Mouse (Mus musculus): ENCODE measurements around the gene Slc9a9. TPM values are rescaled to one million over a fixed set of nuclear protein-coding genes. Genes with fewer than 3 reads are reported as not detected.

The Slc9a9 gene
- polyA plus RNA-seq, 1 experiment: 0.69 TPM

- Histone ChIP-seq H3K27ac (ENCODE audit: control insufficient read depth, insufficient read depth, low read depth, low read length) (no peak overlapping the region), H3K4me1 (ENCODE audit: control insufficient read depth, insufficient read depth, low read length) (peaks cover 9% of the 10 kb centered on the region), H3K27me3 (ENCODE audit: control insufficient read depth, insufficient read depth, low read length) (no peaks in the 10 kb centered on the region), H3K4me3 (ENCODE audit: control insufficient read depth, low read depth, low read length) (no peak overlapping the region), H3K36me3 (ENCODE audit: control insufficient read depth, insufficient read depth, low read length) (no peaks in the 10 kb centered on the region)
- TF ChIP-seq POLR2A (IDR thresholded peaks at IDR 0.05; ENCODE audit: control insufficient read depth, low read depth, low read length): no peak
- no peak for TF ChIP-seq CTCF (IDR thresholded peaks at IDR 0.05; ENCODE audit: control insufficient read depth, insufficient read depth, insufficient replicate concordance, low read depth, low read length)
Measured at GRCm38 (mm10) chr9:94681095-94681487, 11.4 kb downstream of the Slc9a9 start.

- TF ChIP-seq POLR2A (IDR thresholded peaks at IDR 0.05; ENCODE audit: control insufficient read depth, low read depth, low read length): no peak
- TF ChIP-seq CTCF (IDR thresholded peaks at IDR 0.05; ENCODE audit: control insufficient read depth, insufficient read depth, insufficient replicate concordance, low read depth, low read length): no peak
- no peaks in the 10 kb centered on the region for H3K27me3 ChIP-seq (ENCODE audit: control insufficient read depth, insufficient read depth, low read length)
- H3K36me3 ChIP-seq (ENCODE audit: control insufficient read depth, insufficient read depth, low read length): no peaks in the 10 kb centered on the region
- no peak overlapping the region for H3K4me3 ChIP-seq (ENCODE audit: control insufficient read depth, low read depth, low read length)
- no peak overlapping the region for H3K27ac ChIP-seq (ENCODE audit: control insufficient read depth, insufficient read depth, low read depth, low read length)
- H3K4me1 ChIP-seq (ENCODE audit: control insufficient read depth, insufficient read depth, low read length): peaks cover 9% of the 10 kb centered on the region
Measured at GRCm38 (mm10) chr9:94682260-94682659, 12.6 kb downstream of the Slc9a9 start.

GRCm38 (mm10) chr9:94685640-94686039 is 15.9 kb downstream of the Slc9a9 start:
- Histone ChIP-seq H3K4me1 (ENCODE audit: control insufficient read depth, insufficient read depth, low read length) (peaks cover 6% of the 10 kb centered on the region; the same call in 1 of the 2 replicates), H3K36me3 (ENCODE audit: control insufficient read depth, insufficient read depth, low read length) (no peaks in the 10 kb centered on the region), H3K4me3 (ENCODE audit: control insufficient read depth, low read depth, low read length) (no peak overlapping the region), H3K27me3 (ENCODE audit: control insufficient read depth, insufficient read depth, low read length) (no peaks in the 10 kb centered on the region), H3K27ac (ENCODE audit: control insufficient read depth, insufficient read depth, low read depth, low read length) (no peak overlapping the region)
- TF ChIP-seq CTCF (IDR thresholded peaks at IDR 0.05; ENCODE audit: control insufficient read depth, insufficient read depth, insufficient replicate concordance, low read depth, low read length) (no peak), POLR2A (IDR thresholded peaks at IDR 0.05; ENCODE audit: control insufficient read depth, low read depth, low read length) (no peak)

- Histone ChIP-seq H3K36me3 (ENCODE audit: control insufficient read depth, insufficient read depth, low read length) (no peaks in the 10 kb centered on the region), H3K27ac (ENCODE audit: control insufficient read depth, insufficient read depth, low read depth, low read length) (no peak overlapping the region), H3K4me1 (ENCODE audit: control insufficient read depth, insufficient read depth, low read length) (no peaks in the 10 kb centered on the region), H3K27me3 (ENCODE audit: control insufficient read depth, insufficient read depth, low read length) (no peaks in the 10 kb centered on the region), H3K4me3 (ENCODE audit: control insufficient read depth, low read depth, low read length) (no peak overlapping the region)
- TF ChIP-seq CTCF (IDR thresholded peaks at IDR 0.05; ENCODE audit: control insufficient read depth, insufficient read depth, insufficient replicate concordance, low read depth, low read length) (no peak), POLR2A (IDR thresholded peaks at IDR 0.05; ENCODE audit: control insufficient read depth, low read depth, low read length) (no peak)
Measured at GRCm38 (mm10) chr9:94686380-94686779, 16.7 kb downstream of the Slc9a9 start.

- Histone ChIP-seq H3K36me3 (ENCODE audit: control insufficient read depth, insufficient read depth, low read length) (no peaks in the 10 kb centered on the region), H3K4me3 (ENCODE audit: control insufficient read depth, low read depth, low read length) (no peak overlapping the region), H3K27ac (ENCODE audit: control insufficient read depth, insufficient read depth, low read depth, low read length) (no peak overlapping the region), H3K27me3 (ENCODE audit: control insufficient read depth, insufficient read depth, low read length) (no peaks in the 10 kb centered on the region), H3K4me1 (ENCODE audit: control insufficient read depth, insufficient read depth, low read length) (no peaks in the 10 kb centered on the region)
- no peak for TF ChIP-seq POLR2A (IDR thresholded peaks at IDR 0.05; ENCODE audit: control insufficient read depth, low read depth, low read length)
- TF ChIP-seq CTCF (IDR thresholded peaks at IDR 0.05; ENCODE audit: control insufficient read depth, insufficient read depth, insufficient replicate concordance, low read depth, low read length): no peak
Measured at GRCm38 (mm10) chr9:94687203-94687859, 17.6 kb downstream of the Slc9a9 start.

GRCm38 (mm10) chr9:94691311-94692087 is 21.8 kb downstream of the Slc9a9 start:
- H3K27me3 ChIP-seq (ENCODE audit: control insufficient read depth, insufficient read depth, low read length): no peaks in the 10 kb centered on the region

GRCm38 (mm10) chr9:94692122-94692521 is 22.4 kb downstream of the Slc9a9 start:
- TF ChIP-seq POLR2A (IDR thresholded peaks at IDR 0.05; ENCODE audit: control insufficient read depth, low read depth, low read length) (no peak), CTCF (IDR thresholded peaks at IDR 0.05; ENCODE audit: control insufficient read depth, insufficient read depth, insufficient replicate concordance, low read depth, low read length) (no peak)
- no peak overlapping the region for H3K4me3 ChIP-seq (ENCODE audit: control insufficient read depth, low read depth, low read length)
- no peak overlapping the region for H3K27ac ChIP-seq (ENCODE audit: control insufficient read depth, insufficient read depth, low read depth, low read length)
- H3K36me3 ChIP-seq (ENCODE audit: control insufficient read depth, insufficient read depth, low read length): no peaks in the 10 kb centered on the region
- peaks cover 3% of the 10 kb centered on the region; the same call in 1 of the 2 replicates for H3K4me1 ChIP-seq (ENCODE audit: control insufficient read depth, insufficient read depth, low read length)
- H3K27me3 ChIP-seq (ENCODE audit: control insufficient read depth, insufficient read depth, low read length): no peaks in the 10 kb centered on the region

More at GRCm38 (mm10) chr9:94691311-94692087, 21.8 kb downstream of the Slc9a9 start:
- Histone ChIP-seq H3K36me3 (ENCODE audit: control insufficient read depth, insufficient read depth, low read length) (no peaks in the 10 kb centered on the region), H3K4me1 (ENCODE audit: control insufficient read depth, insufficient read depth, low read length) (peaks cover 3% of the 10 kb centered on the region; the same call in 1 of the 2 replicates), H3K27ac (ENCODE audit: control insufficient read depth, insufficient read depth, low read depth, low read length) (no peak overlapping the region), H3K4me3 (ENCODE audit: control insufficient read depth, low read depth, low read length) (no peak overlapping the region)
- no peak for TF ChIP-seq POLR2A (IDR thresholded peaks at IDR 0.05; ENCODE audit: control insufficient read depth, low read depth, low read length)
- no peak for TF ChIP-seq CTCF (IDR thresholded peaks at IDR 0.05; ENCODE audit: control insufficient read depth, insufficient read depth, insufficient replicate concordance, low read depth, low read length)
